Mouse (Mus musculus) adrenal gland, adult 2 months (tissue): ENCODE results near the gene Rnf6. TPM values are rescaled to one million over a fixed set of nuclear protein-coding genes. Genes with fewer than 3 reads are reported as not detected.

Source experiments
- polyA plus RNA-seq: library from polyadenylated mRNA; depleted of rRNA; stranded (reverse); fragments of >200 nt; gene quantifications from 2 replicates; pipeline ENCODE4 v1.2.3, GENCODE M21; 2012; rRNA removed
- total RNA-seq, 2 experiments: library from RNA; stranded (reverse); gene quantifications; 2 replicates each; pipeline ENCODE4 v1.2.3; 2021

Gene Rnf6
- total and polyA plus RNA-seq, 3 experiments: 9.2 to 75.7 (median 45.4) TPM

Other genes with a start within 250 kb of the Rnf6 start
- 1 to 10 TPM in 1 of 2 experiments, not detected in 1; 2.9 TPM for gene Cyp3a25, start 211.9 kb downstream of the Rnf6 start, total RNA-seq
- gene Cyp3a25, start 211.9 kb downstream of the Rnf6 start, polyA plus RNA-seq: not detected in 2 replicates
- gene Cyp3a59, start 142.3 kb downstream of the Rnf6 start, total RNA-seq: not detected
- gene Cyp3a59, start 142.3 kb downstream of the Rnf6 start, polyA plus RNA-seq: not detected in 2 replicates
- gene Gm5565, start 61.0 kb downstream of the Rnf6 start, total RNA-seq: not detected
- gene Gm5565, start 61.0 kb downstream of the Rnf6 start, polyA plus RNA-seq: not detected in 2 replicates
- not detected for gene Gm6309, start 50.8 kb downstream of the Rnf6 start, total RNA-seq
- not detected in 2 replicates for gene Gm6309, start 50.8 kb downstream of the Rnf6 start, polyA plus RNA-seq
- gene 1700001J03Rik, start 36.3 kb downstream of the Rnf6 start, total RNA-seq: 1 to 10 TPM; 1.4 to 1.9 TPM
- 0.63 and 0.73 TPM in 2 replicates for gene 1700001J03Rik, start 36.3 kb downstream of the Rnf6 start, polyA plus RNA-seq
- 10 to 100 TPM; 41.1 to 79.6 TPM for gene Cdk8, start 9.7 kb upstream of the Rnf6 start, total RNA-seq
- gene Cdk8, start 9.7 kb upstream of the Rnf6 start, polyA plus RNA-seq: 42.2 and 70.3 TPM in 2 replicates
- 10 to 100 TPM; 21.0 to 22.9 TPM for gene Wasf3, start 163.4 kb upstream of the Rnf6 start, total RNA-seq
- 24.9 and 34.2 TPM in 2 replicates for gene Wasf3, start 163.4 kb upstream of the Rnf6 start, polyA plus RNA-seq